Mouse (Mus musculus) stomach, embryonic 15.5 days (tissue): Measurements from ENCODE around the gene Cyp2w1. TPM values are rescaled to one million over a fixed set of nuclear protein-coding genes. Genes with fewer than 3 reads are reported as not detected.
"Not testable (repeated sequence)": the region's sequence is repeated elsewhere in the genome, so short reads cannot be mapped to it uniquely, and the experiment has no call there.

Source experiments
- ATAC-seq: fragments of 200-750 bp; cut with Nextera tagmentation; 2 replicates; pipeline ENCODE4 v1.8.0; 2017; ENCODE audit warnings: low read depth, moderate number of reproducible peaks, moderate TSS enrichment; ENCODE audit not compliant: insufficient read depth, low FRiP score
- H3K27ac ChIP-seq: fragments of 300-500 bp; sonication (generic); 2 replicates; pipeline ENCODE4 v1.5.1; 2015; ENCODE audit warnings: mild to moderate bottlenecking, inconsistent platforms
- H3K27me3 ChIP-seq: fragments of 300-500 bp; sonication (generic); replicated peaks from 2 replicates; pipeline ENCODE4 v1.6.1; 2015; ENCODE audit warnings: inconsistent platforms
- H3K36me3 ChIP-seq: fragments of 300-500 bp; sonication (generic); 2 replicates; pipeline ENCODE4 v1.6.1; 2015; ENCODE audit warnings: inconsistent platforms
- H3K4me1 ChIP-seq: fragments of 300-500 bp; sonication (generic); 2 replicates; pipeline ENCODE4 v1.6.1; 2015; ENCODE audit warnings: inconsistent platforms
- H3K4me2 ChIP-seq: fragments of 300-500 bp; sonication (generic); 2 replicates; pipeline ENCODE4 v1.6.1; 2015; ENCODE audit warnings: mild to moderate bottlenecking, inconsistent platforms
- H3K4me3 ChIP-seq: fragments of 300-500 bp; sonication (generic); replicated peaks from 2 replicates; pipeline ENCODE4 v1.5.1; 2015; ENCODE audit warnings: inconsistent platforms
- H3K9ac ChIP-seq: fragments of 300-500 bp; sonication (generic); 2 replicates; pipeline ENCODE4 v1.6.1; 2015; ENCODE audit warnings: inconsistent platforms
- H3K9me3 ChIP-seq: fragments of 300-500 bp; sonication (generic); 2 replicates; pipeline ENCODE4 v1.6.1; 2016; ENCODE audit warnings: inconsistent platforms
- WGBS: fragments of 180-500 bp; shearing (Covaris S2); methylation state at CpG from one replicate; pipeline ENCODE4 v1.1.7; 2015; 5-methylcytosine and 5-hydroxymethylcytosine counted together
- polyA plus RNA-seq: library from polyadenylated mRNA; unstranded; fragments of >200 nt; fragmentation: Nextera tagmentation; extraction: Ambion mirVana; gene quantifications from 2 replicates; pipeline ENCODE4 v1.2.1, GENCODE M21; 2015

The Cyp2w1 gene
- polyA plus RNA-seq, 1 experiment from 2014 or later, result 8.5 TPM

DNA sequence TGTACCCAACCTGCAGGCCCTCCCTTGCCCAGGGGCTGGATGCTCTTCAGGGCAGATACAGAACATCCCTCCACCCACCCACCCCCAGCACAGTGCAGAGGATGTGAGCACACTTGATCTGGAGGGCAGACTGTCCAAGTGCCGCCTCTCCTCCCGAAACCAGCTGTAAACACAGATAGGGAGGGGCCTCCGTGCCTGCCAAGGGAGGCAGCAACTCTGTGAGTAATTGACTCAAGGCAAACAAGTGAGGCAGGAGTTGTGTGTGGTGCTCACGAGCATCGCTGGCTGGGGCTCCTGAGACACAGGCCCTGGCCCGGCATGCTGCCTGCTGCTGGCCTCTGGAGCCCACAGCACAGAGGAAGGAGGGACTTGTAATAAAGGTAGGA is 37.3 kb downstream of the Cyp2w1 start:
- 0 out of 2 replicates have a peak overlapping the region, but pooled peaks have one; percentile 6 for H3K4me3 ChIP-seq
- peak overlapping the region; percentile 69 for H3K27ac ChIP-seq
- H3K9me3 ChIP-seq, result no peaks in the 10 kb centered on the region
- ATAC-seq, result peak; percentile 84
- no peak overlapping the region for H3K9ac ChIP-seq
- H3K4me1 ChIP-seq, result peaks cover 23% of the 10 kb centered on the region
- no peaks in the 10 kb centered on the region for H3K27me3 ChIP-seq
- H3K4me2 ChIP-seq, result no peak overlapping the region
- H3K36me3 ChIP-seq, result no peaks in the 10 kb centered on the region
- WGBS, result 0% methylated on average over 6 of the region's 6 CpGs

DNA sequence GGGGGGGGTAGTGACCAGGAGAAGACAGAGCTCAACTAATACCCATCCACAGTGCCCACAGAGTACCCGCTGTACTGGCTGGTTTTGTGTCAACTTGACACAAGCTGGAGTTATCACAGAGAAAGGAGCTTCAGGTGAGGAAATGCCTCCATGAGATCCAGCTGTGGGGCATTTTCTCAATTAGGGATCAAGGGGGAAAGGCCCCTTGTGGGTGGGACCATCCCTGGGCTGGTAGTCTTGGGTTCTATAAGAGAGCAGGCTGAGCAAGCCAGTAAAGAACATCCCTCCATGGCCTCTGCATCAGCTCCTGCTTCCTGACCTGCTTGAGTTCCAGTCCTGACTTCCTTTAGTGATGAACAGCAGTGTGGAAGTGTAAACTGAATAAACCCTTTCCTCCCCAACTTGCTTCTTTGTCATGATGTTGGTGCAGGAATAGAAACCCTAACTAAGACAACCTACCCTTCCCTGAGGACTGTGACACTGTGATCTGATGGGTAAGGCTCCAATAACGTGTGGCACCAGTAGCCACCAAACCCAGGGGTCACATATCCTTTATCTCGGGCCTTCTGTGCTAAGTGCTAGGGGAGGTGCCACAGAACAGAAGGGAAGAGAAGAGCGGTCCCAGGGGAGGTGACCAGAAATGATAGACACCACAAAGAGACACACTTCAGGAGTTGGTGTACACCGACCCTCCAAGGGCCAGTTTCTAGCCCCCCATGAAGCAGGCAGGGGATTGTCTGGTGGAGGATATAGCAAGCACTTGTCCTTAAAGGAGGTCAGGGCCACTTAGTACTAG is 38.1 kb downstream of the Cyp2w1 start:
- H3K4me3 ChIP-seq, H3K36me3 ChIP-seq, H3K9ac ChIP-seq, ATAC-seq, H3K27ac ChIP-seq, H3K9me3 ChIP-seq, H3K4me2 ChIP-seq, H3K27me3 ChIP-seq: not testable (repeated sequence)
- 74% methylated on average over 5 of the region's 5 CpGs for WGBS
- peaks cover 22% of the 10 kb centered on the region for H3K4me1 ChIP-seq

DNA sequence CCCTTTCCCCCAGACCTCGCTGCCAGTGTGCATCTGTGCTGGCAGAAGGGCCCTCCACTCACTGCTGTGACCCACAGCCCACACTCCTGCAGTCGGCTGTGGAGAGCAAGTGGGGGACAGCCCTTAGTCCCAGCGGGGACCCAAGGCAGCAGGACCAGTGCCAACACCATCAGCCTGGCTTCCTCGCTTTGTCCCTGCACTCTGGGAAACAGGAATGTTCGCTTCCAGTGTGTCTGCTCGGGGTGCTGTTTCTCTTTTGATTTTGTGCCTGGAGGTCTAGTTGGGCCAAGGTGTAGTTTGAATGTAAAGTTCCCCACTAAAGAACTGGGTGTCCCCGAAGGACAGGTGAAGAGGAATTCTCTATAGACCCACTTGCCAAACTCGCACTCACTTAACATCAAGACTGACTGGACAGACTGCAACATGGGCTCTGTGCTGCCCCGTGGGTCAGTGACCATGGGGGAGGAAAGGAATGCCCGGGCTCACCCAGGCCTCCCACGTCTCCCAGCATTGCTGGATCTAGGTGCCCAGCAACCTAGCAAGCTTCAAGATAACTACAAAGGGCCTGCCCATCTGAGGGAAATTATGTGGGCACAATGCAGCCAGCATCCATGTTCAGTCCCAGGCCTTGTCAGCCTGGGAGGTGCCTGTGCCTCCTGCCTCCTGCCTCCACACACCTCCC is 39.0 kb downstream of the Cyp2w1 start:
- Histone ChIP-seq H3K9ac (no peak overlapping the region), H3K4me2 (no peak overlapping the region), H3K27ac (no peak overlapping the region), H3K4me1 (peaks cover 22% of the 10 kb centered on the region), H3K4me3 (no peak overlapping the region), H3K9me3 (no peaks in the 10 kb centered on the region), H3K27me3 (no peaks in the 10 kb centered on the region), H3K36me3 (no peaks in the 10 kb centered on the region)
- 84% methylated on average over 11 of the region's 11 CpGs for WGBS
- ATAC-seq, result no peak

DNA sequence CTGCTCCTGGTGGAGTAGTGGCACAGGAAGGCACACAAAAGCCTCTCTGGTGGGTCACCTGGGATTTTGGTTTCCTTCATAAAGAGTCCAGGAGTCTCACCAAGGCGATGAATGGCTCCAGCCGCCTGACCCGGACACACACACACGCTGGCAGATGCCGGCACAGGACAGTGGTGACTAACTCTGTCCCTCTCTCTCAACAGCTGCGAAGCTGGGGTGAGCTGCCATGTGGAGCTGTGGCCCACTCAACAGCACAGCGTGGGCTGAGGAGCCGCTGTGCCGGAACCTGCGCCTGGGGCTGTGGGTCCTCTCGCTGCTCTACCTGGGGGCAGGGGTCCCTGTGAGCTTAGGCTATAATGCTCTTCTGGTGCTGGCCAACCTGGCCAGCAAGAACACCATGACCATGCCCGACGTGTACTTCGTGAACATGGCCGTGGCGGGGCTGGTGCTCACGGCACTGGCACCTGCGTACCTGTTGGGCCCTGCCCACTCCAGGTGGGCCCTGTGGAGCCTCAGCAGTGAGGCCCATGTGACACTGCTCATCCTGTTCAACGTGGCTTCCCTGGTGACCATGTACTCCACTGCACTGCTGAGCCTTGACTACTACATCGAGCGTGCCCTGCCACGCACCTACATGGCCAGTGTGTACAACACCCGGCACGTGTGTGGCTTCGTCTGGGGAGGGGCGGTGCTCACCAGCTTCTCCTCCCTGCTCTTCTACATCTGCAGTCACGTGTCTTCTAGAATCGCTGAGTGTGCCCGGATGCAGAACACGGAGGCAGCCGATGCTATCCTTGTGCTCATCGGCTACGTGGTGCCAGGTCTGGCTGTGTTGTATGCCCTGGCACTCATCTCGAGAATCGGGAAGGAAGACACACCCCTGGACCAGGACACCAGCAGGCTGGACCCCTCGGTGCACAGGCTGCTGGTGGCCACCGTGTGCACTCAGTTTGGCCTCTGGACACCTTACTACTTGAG is 40.1 kb downstream of the Cyp2w1 start:
- Histone ChIP-seq H3K4me1 (peaks cover 22% of the 10 kb centered on the region), H3K27ac (no peak overlapping the region), H3K4me2 (no peak overlapping the region), H3K27me3 (no peaks in the 10 kb centered on the region), H3K9ac (no peak overlapping the region), H3K36me3 (no peaks in the 10 kb centered on the region), H3K9me3 (no peaks in the 10 kb centered on the region), H3K4me3 (no peak overlapping the region)
- ATAC-seq, result no peak
- 91% methylated on average over 37 of the region's 37 CpGs for WGBS

DNA sequence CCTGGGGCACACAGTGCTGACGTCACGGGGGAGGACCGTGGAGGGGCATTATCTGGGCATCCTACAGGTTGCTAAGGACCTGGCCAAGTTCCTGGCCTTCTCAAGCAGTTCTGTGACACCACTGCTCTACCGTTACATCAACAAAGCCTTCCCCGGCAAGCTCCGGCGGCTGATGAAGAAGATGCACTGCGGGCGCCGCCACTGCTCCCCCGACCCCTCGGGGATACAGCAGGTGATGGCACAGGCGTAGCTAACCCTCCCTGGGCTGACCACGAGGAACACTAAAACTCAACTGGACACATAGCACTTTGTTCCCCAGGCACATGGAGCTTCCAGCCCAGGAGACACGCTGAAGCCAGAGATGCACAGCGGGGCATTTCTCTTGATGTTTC is 40.8 kb downstream of the Cyp2w1 start:
- Histone ChIP-seq H3K4me1 (peaks cover 16% of the 10 kb centered on the region), H3K27ac (no peak overlapping the region), H3K27me3 (no peaks in the 10 kb centered on the region), H3K4me2 (no peak overlapping the region), H3K9ac (no peak overlapping the region), H3K4me3 (no peak overlapping the region), H3K36me3 (no peaks in the 10 kb centered on the region), H3K9me3 (no peaks in the 10 kb centered on the region)
- WGBS, result 91% methylated on average over 16 of the region's 16 CpGs
- ATAC-seq, result no peak

DNA sequence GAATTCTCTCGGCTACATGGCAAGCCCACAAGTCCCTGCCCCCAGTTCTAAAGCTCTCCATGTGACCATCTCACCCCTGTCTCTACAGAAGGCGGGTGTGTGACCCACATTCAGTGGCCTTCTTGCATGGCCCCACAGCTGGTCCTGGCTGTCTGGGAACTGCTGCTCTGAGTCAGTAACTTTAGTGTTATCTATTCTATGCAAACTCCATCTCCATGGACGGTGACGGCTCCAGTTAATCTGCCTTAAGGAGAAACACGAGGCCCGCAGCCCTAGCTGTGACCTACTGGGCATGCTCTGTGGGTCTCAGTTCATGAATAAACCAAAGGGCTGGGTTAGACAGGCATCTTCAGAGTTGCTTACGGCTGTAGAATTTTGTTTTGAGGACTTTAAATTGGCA is 42.0 kb downstream of the Cyp2w1 start:
- 62% methylated on average over 7 of the region's 7 CpGs for WGBS
- Histone ChIP-seq H3K4me1 (peaks cover 5% of the 10 kb centered on the region), H3K9ac (no peak overlapping the region), H3K27me3 (no peaks in the 10 kb centered on the region), H3K4me3 (no peak overlapping the region), H3K27ac (no peak overlapping the region), H3K4me2 (no peak overlapping the region), H3K36me3 (no peaks in the 10 kb centered on the region), H3K9me3 (no peaks in the 10 kb centered on the region)
- ATAC-seq, result no peak

DNA sequence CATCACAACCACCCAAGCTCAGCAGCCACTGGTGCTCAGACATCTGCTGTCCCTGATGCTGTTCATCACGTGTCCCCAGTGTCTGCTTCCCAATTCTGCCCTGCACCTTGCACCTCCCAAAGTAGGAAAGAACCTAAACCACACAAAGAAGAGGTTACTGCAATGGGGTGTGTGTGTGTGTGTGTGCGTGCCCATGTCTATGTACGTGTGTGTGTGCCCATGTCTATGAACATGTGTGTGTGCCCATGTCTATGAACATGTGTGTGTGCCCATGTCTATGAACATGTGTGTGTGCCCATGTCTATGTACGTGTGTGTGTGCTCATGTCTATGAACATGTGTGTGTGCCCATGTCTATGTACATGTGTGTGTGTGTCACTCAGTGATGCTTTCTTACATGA is 43.1 kb downstream of the Cyp2w1 start:
- no peaks in the 10 kb centered on the region for H3K36me3 ChIP-seq
- no peaks in the 10 kb centered on the region for H3K9me3 ChIP-seq
- 87% methylated on average over 4 of the region's 4 CpGs for WGBS
- no peak overlapping the region for H3K4me3 ChIP-seq
- ATAC-seq, result no peak
- no peak overlapping the region for H3K4me2 ChIP-seq
- no peaks in the 10 kb centered on the region for H3K4me1 ChIP-seq
- H3K27ac ChIP-seq, result no peak overlapping the region
- H3K27me3 ChIP-seq, result no peaks in the 10 kb centered on the region
- H3K9ac ChIP-seq, result no peak overlapping the region

DNA sequence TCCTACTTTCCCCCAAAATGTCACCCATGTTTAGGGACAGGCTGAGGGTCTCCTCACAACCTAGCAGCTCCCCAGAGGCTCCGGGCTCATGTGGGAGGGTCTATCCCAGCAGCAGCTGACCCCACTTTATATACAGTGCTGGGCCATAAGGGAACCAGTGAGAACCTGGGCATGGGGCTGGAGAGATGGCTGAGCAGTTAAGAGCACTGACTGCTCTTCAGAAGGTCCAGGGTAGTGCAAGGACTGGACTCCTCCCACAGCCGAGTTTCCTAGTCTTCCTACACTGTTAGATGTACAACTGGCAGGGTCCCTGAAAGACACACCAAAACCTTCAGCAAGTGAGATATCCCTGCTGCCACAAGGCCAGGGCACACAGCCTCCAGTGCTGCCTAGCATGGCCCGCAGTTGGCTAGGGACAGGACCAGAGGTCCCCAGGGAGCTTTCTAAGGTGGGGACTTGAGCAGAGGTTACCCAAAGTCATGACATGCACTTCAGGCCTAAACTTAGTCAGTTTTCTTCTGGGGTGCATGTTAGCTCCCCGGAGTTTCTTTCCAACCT is 45.0 kb downstream of the Cyp2w1 start:
- H3K36me3 ChIP-seq, result no peaks in the 10 kb centered on the region
- 80% methylated on average over 4 of the region's 4 CpGs for WGBS
- ATAC-seq, result no peak

DNA sequence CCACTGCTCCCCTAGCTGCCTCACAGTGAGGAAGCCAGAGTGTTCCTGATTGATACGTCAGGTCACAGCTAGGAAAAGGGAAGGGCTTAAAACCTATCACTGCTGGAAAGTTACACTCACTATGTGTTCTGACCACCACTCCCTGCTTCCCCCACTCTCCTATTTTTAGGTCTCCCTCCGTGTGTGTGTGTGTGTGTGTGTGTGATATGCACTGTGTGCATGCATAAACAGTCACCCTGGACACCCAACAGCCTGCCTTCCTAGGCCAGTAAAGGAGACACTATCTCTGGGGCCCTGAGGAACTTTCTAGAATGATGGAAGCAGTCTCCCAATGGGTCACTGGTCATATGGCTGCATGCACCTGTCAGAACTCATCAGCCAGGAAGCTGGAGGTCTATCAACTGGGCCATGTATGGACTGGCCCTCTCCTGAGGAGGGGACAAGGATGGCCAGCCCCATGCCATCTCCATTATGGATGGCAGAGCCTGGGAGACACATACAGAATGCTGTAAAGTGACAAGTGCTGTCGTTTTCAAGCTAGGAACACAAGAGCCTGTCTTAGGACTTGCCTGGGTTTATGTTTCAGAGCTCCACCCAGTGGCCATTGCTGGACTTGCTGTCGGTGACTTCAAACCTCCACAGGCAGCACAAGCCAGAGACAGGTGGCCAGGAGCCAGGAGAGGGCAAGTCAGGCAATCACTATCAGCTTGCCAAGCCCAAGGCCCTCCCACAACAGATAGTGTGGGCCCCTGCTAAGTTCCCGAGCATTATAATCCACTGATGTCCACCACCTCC is 45.7 kb downstream of the Cyp2w1 start:
- H3K4me2 ChIP-seq, result no peak overlapping the region
- 35% methylated on average over 5 of the region's 5 CpGs for WGBS

More for the DNA sequence above, 45.0 kb downstream of the Cyp2w1 start:
- no peak overlapping the region for H3K4me2 ChIP-seq
- no peak overlapping the region for H3K27ac ChIP-seq
- H3K4me1 ChIP-seq, result no peaks in the 10 kb centered on the region
- H3K27me3 ChIP-seq, result no peaks in the 10 kb centered on the region
- H3K9me3 ChIP-seq, result no peaks in the 10 kb centered on the region
- no peak overlapping the region for H3K4me3 ChIP-seq
- H3K9ac ChIP-seq, result no peak overlapping the region

DNA sequence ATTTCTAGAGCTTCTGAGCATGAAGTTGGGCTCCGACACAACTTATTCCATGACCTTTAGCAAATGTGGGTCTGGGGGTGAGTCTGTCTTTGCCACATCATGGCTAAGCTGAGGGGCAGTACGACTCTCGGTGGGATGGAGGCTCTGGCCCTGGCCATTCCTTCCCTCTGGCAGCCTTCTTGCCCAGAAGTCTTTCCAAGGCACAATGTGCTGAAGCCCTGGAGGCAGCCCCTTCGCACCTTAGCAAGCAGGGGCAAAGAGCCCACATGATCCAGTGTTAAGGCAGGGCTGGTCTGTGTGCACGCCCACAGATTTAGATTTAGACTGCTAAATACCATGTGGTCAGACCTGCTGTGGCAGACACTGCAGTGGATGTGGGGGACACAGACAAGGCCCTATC is 46.4 kb downstream of the Cyp2w1 start:
- Histone ChIP-seq H3K27me3 (no peaks in the 10 kb centered on the region), H3K4me3 (no peak overlapping the region), H3K36me3 (no peaks in the 10 kb centered on the region), H3K4me1 (no peaks in the 10 kb centered on the region), H3K27ac (no peak overlapping the region), H3K9ac (no peak overlapping the region), H3K9me3 (no peaks in the 10 kb centered on the region), H3K4me2 (no peak overlapping the region)
- no peak for ATAC-seq
- 76% methylated on average over 5 of the region's 5 CpGs for WGBS

More for the DNA sequence above, 45.7 kb downstream of the Cyp2w1 start:
- Histone ChIP-seq H3K27ac (no peak overlapping the region), H3K27me3 (no peaks in the 10 kb centered on the region), H3K9ac (no peak overlapping the region), H3K4me3 (no peak overlapping the region), H3K9me3 (no peaks in the 10 kb centered on the region), H3K36me3 (no peaks in the 10 kb centered on the region), H3K4me1 (no peaks in the 10 kb centered on the region)
- ATAC-seq, result peak; percentile 62; the same call in 1 of the 2 replicates

DNA sequence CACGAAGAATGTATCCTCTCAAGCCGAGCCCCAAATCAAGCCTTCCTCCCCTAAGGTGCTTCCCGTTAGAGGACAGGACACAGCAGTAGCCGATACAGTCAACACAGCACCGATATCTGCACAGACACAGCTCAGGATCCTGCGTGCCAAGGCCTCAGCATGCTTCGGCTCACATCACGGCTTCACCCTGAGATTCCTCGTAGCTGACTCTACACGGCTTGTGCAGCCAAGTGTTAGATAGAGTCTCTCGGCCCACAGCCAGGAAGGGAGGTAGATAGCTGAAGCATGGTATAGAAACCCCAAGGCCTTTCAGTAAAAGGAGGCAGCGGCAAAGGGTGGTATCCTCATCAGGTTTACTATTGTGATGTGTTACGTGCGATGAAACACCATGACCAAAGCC is 47.6 kb downstream of the Cyp2w1 start:
- Histone ChIP-seq H3K4me2 (no peak overlapping the region), H3K27ac (no peak overlapping the region), H3K4me3 (no peak overlapping the region), H3K9me3 (no peaks in the 10 kb centered on the region), H3K27me3 (no peaks in the 10 kb centered on the region), H3K36me3 (no peaks in the 10 kb centered on the region), H3K4me1 (no peaks in the 10 kb centered on the region), H3K9ac (no peak overlapping the region)
- ATAC-seq, result no peak
- 88% methylated on average over 14 of the region's 14 CpGs for WGBS
